Mouse (Mus musculus): ENCODE results near the gene Tnfrsf8. TPM values are rescaled to one million over a fixed set of nuclear protein-coding genes. Genes with fewer than 3 reads are reported as not detected.

The Tnfrsf8 gene
- polyA plus RNA-seq, 1 experiment from 2014 or later = 0.17 TPM

- Histone ChIP-seq H3K36me3 (no peaks in the 10 kb centered on the region), H3K27ac (no peak overlapping the region), H3K4me3 (no peak overlapping the region), H3K27me3 (no peaks in the 10 kb centered on the region), H3K9me3 (replicated peaks) (no peaks in the 10 kb centered on the region), H3K4me2 (replicated peaks) (no peak overlapping the region), H3K4me1 (no peaks in the 10 kb centered on the region), H3K9ac (no peak overlapping the region)
- no peak for ATAC-seq (ENCODE audit: low FRiP score)
- 88% methylated on average over 5 of the region's 5 CpGs for WGBS
Measured at GRCm38 (mm10) chr4:145256144-145256543, 58.8 kb downstream of the Tnfrsf8 start.

- no peak overlapping the region for H3K9ac ChIP-seq
Measured at GRCm38 (mm10) chr4:145254418-145254817, 60.5 kb downstream of the Tnfrsf8 start.

GRCm38 (mm10) chr4:145252611-145253010 lies 62.4 kb downstream of the Tnfrsf8 start:
- Histone ChIP-seq H3K4me3 (no peak overlapping the region), H3K4me2 (replicated peaks) (no peak overlapping the region), H3K9ac (no peak overlapping the region), H3K27ac (no peak overlapping the region), H3K4me1 (no peaks in the 10 kb centered on the region), H3K36me3 (no peaks in the 10 kb centered on the region), H3K27me3 (peaks cover 3% of the 10 kb centered on the region; the same call in 1 of the 2 replicates), H3K9me3 (replicated peaks) (no peaks in the 10 kb centered on the region)
- 90% methylated on average over 8 of the region's 8 CpGs for WGBS
- no peak for ATAC-seq (ENCODE audit: low FRiP score)

More at GRCm38 (mm10) chr4:145254418-145254817, 60.5 kb downstream of the Tnfrsf8 start:
- no peaks in the 10 kb centered on the region for H3K4me1 ChIP-seq
- H3K27me3 ChIP-seq = no peaks in the 10 kb centered on the region
- 61% methylated on average over 13 of the region's 13 CpGs for WGBS
- no peak for ATAC-seq (ENCODE audit: low FRiP score)
- no peaks in the 10 kb centered on the region for H3K36me3 ChIP-seq
- no peaks in the 10 kb centered on the region for H3K9me3 ChIP-seq (replicated peaks)
- no peak overlapping the region for H3K4me3 ChIP-seq
- no peak overlapping the region for H3K4me2 ChIP-seq (replicated peaks)
- no peak overlapping the region for H3K27ac ChIP-seq

- no peak overlapping the region for H3K9ac ChIP-seq
- peaks cover 5% of the 10 kb centered on the region for H3K4me1 ChIP-seq
- WGBS = 98% methylated on average over 4 of the region's 4 CpGs
- no peak for ATAC-seq (ENCODE audit: low FRiP score)
- H3K36me3 ChIP-seq = no peaks in the 10 kb centered on the region
- peaks cover 12% of the 10 kb centered on the region for H3K27me3 ChIP-seq
- no peaks in the 10 kb centered on the region for H3K9me3 ChIP-seq (replicated peaks)
- H3K27ac ChIP-seq = no peak overlapping the region
- H3K4me2 ChIP-seq (replicated peaks) = no peak overlapping the region
- no peak overlapping the region for H3K4me3 ChIP-seq
Measured at GRCm38 (mm10) chr4:145251546-145251945, 63.4 kb downstream of the Tnfrsf8 start.

DNA sequence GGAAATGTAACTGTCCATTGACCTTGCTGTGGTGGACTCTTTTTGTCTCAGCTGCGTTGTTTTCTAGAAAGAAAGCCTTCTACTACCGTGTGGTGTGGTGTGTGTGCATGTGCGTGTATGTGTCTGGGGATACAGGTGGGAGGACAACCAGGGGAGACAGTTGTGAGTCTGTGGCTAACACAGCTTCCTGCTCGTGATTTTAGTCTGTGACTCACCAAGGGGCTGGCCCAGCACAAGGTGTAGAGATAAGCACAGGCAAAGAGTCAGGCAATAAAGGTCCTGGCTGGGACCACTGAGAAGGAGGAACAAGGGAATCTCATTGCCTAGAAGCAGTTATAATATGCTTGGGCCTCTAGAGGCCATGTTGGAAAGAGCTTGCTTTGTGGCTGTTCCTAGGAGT lies 65.0 kb downstream of the Tnfrsf8 start:
- no peak overlapping the region for H3K9ac ChIP-seq
- no peak overlapping the region for H3K4me3 ChIP-seq
- H3K4me2 ChIP-seq (replicated peaks) = no peak overlapping the region
- no peaks in the 10 kb centered on the region for H3K9me3 ChIP-seq (replicated peaks)
- no peaks in the 10 kb centered on the region for H3K36me3 ChIP-seq
- peaks cover 8% of the 10 kb centered on the region for H3K4me1 ChIP-seq
- WGBS = 83% methylated on average over 4 of the region's 4 CpGs
- ATAC-seq (ENCODE audit: low FRiP score) = no peak
- no peak overlapping the region for H3K27ac ChIP-seq
- peaks cover 26% of the 10 kb centered on the region for H3K27me3 ChIP-seq

GRCm38 (mm10) chr4:145247556-145247955 lies 67.4 kb downstream of the Tnfrsf8 start:
- Histone ChIP-seq H3K27ac (no peak overlapping the region), H3K4me3 (no peak overlapping the region), H3K9ac (no peak overlapping the region), H3K4me1 (peaks cover 8% of the 10 kb centered on the region), H3K9me3 (replicated peaks) (no peaks in the 10 kb centered on the region), H3K36me3 (no peaks in the 10 kb centered on the region), H3K4me2 (replicated peaks) (no peak overlapping the region), H3K27me3 (peaks cover 34% of the 10 kb centered on the region)
- no peak for ATAC-seq (ENCODE audit: low FRiP score)
- 74% methylated on average over 2 of the region's 2 CpGs for WGBS

DNA sequence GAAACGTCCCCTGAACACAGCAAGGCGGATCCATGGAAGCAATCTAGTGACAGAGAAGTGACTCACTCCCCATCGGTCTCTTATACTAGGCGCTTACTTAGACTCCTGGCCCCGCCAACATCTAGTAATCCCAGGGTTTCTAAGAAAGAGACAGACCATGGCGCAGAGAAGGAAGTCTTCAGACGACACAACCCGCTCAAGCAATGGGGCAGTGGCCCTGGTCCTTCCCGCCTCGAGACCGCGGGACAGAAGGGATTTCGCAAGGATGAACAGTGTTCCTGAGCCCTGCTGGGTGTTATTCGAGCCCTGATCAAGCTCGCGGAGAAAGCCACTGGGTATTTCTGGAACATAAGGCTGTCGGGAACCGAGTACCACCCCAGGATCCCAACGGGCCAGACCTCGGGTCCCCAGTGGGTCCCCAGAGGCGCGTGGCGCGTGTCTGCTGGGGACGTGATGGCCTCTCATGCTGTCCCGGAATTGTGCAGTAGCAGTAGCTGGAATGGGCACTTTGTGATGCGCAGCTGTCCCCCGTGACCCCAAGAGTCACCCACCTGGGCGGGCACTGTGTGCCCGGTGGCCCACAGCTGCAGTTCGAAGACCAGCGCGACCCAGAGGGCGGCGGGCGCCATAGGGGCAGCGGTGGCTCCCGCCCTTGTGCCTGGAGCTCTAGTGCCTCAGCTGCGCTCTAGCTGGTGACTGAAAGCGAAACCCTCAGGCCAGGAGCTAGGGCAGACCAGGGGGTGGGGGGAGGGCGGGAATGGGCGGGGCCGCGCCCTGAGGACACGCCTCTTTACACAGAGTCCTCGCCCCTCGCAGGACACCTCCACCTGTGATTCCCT lies 68.6 kb downstream of the Tnfrsf8 start, which contains the start of gene Tnfrsf1b:
TSS of gene Tnfrsf1b (minus strand) at position 698 of the 839 bp plus-strand sequence.
- no peaks in the 10 kb centered on the region for H3K9me3 ChIP-seq (replicated peaks)
- H3K27me3 ChIP-seq = peaks cover 34% of the 10 kb centered on the region
- peak within 1 kb of the TSS; percentile 68 for H3K4me2 ChIP-seq (replicated peaks)
- WGBS = 2% methylated on average over 47 of the region's 47 CpGs
- no peaks in the 10 kb centered on the region for H3K36me3 ChIP-seq
- H3K4me3 ChIP-seq = peak within 1 kb of the TSS; percentile 41
- peak; percentile 69 for ATAC-seq (ENCODE audit: low FRiP score)
- H3K9ac ChIP-seq = peak within 1 kb of the TSS; percentile 48
- no peak within 1 kb of the TSS for H3K27ac ChIP-seq
- H3K4me1 ChIP-seq = peaks cover 8% of the 10 kb centered on the region

DNA sequence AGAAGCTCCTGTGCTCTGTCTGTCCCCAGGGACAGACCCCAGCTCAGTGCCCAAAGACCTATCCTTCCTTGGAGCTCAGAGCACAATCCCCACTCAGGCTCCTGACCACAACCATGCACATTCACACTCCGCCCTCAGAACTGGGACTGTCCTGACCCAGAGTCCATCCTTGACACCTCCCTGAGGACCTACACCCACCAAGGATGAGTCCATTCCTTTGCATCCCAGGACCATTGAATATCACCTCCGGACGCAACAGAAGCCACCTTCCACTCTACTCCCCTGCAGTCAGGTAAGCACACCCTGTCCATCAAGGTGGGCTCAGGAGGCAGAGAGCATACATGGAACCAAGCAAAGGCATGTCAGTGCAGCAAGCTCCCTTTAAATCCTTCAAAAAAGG lies 69.4 kb downstream of the Tnfrsf8 start:
- H3K4me1 ChIP-seq = peaks cover 8% of the 10 kb centered on the region
- ATAC-seq (ENCODE audit: low FRiP score) = no peak
- no peak overlapping the region for H3K9ac ChIP-seq
- H3K27me3 ChIP-seq = peaks cover 34% of the 10 kb centered on the region
- H3K36me3 ChIP-seq = no peaks in the 10 kb centered on the region
- 88% methylated on average over 3 of the region's 3 CpGs for WGBS
- no peak overlapping the region for H3K27ac ChIP-seq
- H3K4me3 ChIP-seq = peak overlapping the region; percentile 41; the same call in 1 of the 2 replicates
- H3K4me2 ChIP-seq (replicated peaks) = peak overlapping the region; percentile 68
- H3K9me3 ChIP-seq (replicated peaks) = no peaks in the 10 kb centered on the region

DNA sequence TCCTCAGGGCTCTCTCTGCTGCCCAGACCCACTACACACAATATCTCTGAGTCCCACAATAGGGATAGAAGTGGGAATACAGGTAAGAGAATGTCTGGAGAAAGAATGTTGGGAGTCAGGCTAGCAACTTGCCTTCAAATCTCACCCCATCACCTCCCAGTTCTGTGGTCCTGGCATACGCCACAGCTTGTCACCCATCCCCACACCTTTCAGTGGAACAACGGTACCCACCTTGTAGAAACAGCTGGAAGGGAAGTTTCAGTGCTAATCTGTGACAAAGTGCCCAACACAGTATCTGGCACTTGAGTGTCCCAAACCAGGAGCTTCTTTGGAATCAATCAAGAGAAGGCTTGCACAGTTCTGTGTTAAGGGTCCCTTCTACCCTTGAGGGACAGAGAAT lies 70.3 kb downstream of the Tnfrsf8 start:
- Histone ChIP-seq H3K4me1 (peaks cover 8% of the 10 kb centered on the region), H3K4me2 (replicated peaks) (no peak overlapping the region), H3K36me3 (no peaks in the 10 kb centered on the region), H3K9ac (no peak overlapping the region), H3K27me3 (peaks cover 34% of the 10 kb centered on the region), H3K27ac (no peak overlapping the region), H3K4me3 (no peak overlapping the region), H3K9me3 (replicated peaks) (no peaks in the 10 kb centered on the region)
- no peak for ATAC-seq (ENCODE audit: low FRiP score)
- 93% methylated on average over 2 of the region's 2 CpGs for WGBS

DNA sequence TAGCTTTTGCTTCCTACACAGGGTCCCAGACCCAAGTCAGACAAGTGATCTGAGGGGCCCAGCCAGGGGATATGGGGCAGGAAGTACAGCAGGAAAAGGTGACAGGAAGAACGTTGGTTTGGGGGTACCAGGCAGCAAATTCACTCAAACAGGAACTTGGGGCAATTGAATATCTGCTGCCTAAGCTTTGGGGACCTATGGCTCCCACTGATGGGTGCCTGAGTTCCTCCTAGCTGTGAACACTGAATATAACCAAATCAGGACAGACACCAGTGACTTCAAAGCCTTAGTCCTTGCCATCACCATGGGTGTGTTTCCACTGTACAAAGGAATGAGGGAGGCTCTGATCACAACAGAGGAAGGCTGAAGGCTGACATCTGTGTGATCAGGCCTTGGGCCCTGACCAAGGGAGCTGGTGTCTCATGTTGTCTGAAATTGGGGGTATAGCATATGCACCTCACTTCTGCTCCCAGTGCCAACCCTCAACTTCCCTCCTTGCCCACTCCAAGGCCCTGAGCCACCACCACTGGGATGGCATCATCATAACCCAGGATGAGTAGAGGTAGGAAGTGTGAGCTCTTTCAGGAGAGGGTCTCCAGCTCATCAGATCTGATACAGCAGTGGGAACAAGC lies 72.1 kb downstream of the Tnfrsf8 start:
- Histone ChIP-seq H3K4me1 (peaks cover 8% of the 10 kb centered on the region), H3K9me3 (replicated peaks) (no peaks in the 10 kb centered on the region), H3K9ac (no peak overlapping the region), H3K27me3 (peaks cover 34% of the 10 kb centered on the region), H3K4me2 (replicated peaks) (no peak overlapping the region), H3K27ac (no peak overlapping the region), H3K36me3 (no peaks in the 10 kb centered on the region), H3K4me3 (no peak overlapping the region)
- WGBS = 87% methylated on average over 1 of the region's 1 CpGs
- ATAC-seq (ENCODE audit: low FRiP score) = no peak

GRCm38 (mm10) chr4:145240723-145241231 lies 74.2 kb downstream of the Tnfrsf8 start:
- WGBS = 83% methylated on average over 4 of the region's 4 CpGs
- no peak overlapping the region for H3K27ac ChIP-seq
- no peak overlapping the region for H3K4me3 ChIP-seq
- no peak for ATAC-seq (ENCODE audit: low FRiP score)
- no peaks in the 10 kb centered on the region for H3K9me3 ChIP-seq (replicated peaks)
- peaks cover 16% of the 10 kb centered on the region for H3K27me3 ChIP-seq
- no peak overlapping the region for H3K4me2 ChIP-seq (replicated peaks)
- H3K4me1 ChIP-seq = no peaks in the 10 kb centered on the region
- H3K36me3 ChIP-seq = no peaks in the 10 kb centered on the region
- no peak overlapping the region for H3K9ac ChIP-seq

DNA sequence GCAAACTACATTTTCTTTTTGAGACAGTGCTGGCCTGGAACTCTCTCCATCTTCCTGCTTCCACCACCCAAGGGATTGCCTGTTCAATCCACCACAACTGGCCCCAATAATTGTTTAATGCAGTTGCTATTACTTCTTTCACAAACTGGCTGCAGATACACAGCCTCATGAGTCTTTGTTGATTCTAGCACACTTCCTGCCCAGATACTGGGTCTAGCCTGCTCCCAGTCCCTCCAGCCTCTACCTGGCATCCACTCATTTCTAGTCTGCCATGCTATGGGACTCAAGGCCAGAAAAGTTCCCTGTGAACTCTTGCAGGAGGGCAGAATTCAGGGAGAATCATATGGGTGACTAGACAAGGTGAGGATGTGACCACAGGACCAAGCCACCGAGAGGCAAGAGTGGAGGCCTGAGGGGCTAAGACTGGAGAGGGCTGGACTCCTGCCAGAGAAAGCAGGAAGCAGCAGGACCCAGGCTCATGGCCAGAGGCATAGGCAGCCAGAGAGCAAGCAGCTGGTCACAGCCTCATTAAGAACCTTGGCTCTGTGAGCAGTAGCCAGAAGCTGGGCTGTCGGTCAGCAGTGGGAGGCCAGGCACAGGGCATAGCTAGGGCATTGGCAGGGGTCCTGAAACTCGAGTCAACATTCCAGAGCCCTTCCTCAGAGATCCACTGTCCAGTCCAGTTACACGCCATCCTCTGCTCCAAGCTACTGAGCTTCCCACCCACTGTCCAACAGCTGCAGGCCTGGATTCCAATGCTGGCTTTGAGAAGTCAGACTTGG lies 75.7 kb downstream of the Tnfrsf8 start:
- no peak overlapping the region for H3K9ac ChIP-seq
- no peak overlapping the region for H3K27ac ChIP-seq
- ATAC-seq (ENCODE audit: low FRiP score) = no peak
- no peaks in the 10 kb centered on the region for H3K4me1 ChIP-seq
- no peaks in the 10 kb centered on the region for H3K36me3 ChIP-seq
- H3K9me3 ChIP-seq (replicated peaks) = no peaks in the 10 kb centered on the region
- WGBS = 47% methylated on average over 4 of the region's 4 CpGs
- H3K4me3 ChIP-seq = no peak overlapping the region
- 0 out of 2 replicates have a peak, but pooled peaks cover under 1% of the 10 kb centered on the region for H3K27me3 ChIP-seq
- H3K4me2 ChIP-seq (replicated peaks) = no peak overlapping the region
